ENCODE assay signal across 8 mouse cellular contexts in the genomic region with DNA sequence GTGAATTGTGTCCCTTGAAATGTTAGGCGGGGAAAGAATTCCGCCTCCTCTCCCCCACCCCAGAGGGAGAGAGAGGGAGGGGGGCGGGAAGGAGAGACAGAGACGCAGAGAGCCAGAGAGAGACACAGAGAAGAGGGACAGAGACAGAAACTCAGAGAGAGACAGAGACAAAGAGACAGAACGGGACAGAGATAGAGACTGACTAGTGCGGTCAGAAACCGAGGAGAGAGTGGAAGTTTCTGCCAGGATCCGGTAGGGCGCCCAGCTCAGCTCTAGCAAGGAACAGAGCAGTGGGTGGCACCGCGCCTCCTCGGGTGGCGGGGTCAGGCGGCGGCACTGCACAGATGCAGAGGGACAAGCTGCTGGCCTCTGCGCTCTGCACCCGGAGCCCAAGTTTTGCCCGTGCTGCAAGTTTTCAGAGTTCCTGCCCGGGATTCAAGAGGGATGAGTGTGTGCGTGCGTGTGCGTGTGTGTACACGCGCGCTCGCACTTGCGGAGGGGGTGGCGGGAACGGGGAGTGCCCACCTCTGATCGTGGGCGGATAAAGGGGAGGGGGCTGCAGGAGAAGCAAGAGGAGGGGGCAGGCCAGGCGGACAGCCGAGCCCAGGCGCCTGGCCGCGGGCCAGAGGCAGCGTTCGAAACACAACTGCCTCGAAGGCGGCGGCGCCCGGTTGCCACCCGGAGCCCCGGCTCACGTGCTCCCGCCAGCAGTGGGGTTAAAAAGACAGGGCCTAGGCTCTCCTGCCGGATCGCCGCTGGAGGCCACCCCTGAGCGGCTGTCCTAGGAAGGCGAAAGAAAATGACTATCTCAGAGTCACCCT. TPM values are rescaled to one million over a fixed set of nuclear protein-coding genes. Genes with fewer than 3 reads are reported as not detected.
DNase-seq lines count a peak whose midpoint lies in the region; ATAC-seq and TF ChIP-seq lines count a peak whose summit lies in the region.

No protein-coding gene starts in this region.

- no peak for TF ChIP-seq CTCF in spleen, adult 2 months (IDR thresholded peaks at IDR 0.05; ENCODE audit: extremely low read depth, insufficient read depth, insufficient read length, insufficient replicate concordance)

- DNase-seq in spleen, adult 2 months (ENCODE audit: low read depth in 1 of 2, low spot score in 2 of 2), result no peak
- DNase-seq in spleen, postnatal 36 days (ENCODE audit: low spot score in 2 of 2), result no peak
- peak; percentile 83 for DNase-seq in embryo, embryonic 10.5 days (ENCODE audit: low spot score)
- DNase-seq in heart, postnatal 10 days, result peak; percentile 35 to 43
- DNase-seq in limb, embryonic 11.5 days (ENCODE audit: low spot score), result peak; percentile 88
- DNase-seq in left cerebral cortex, postnatal 25 days (ENCODE audit: low spot score in 2 of 2), result no peak
- no peak for DNase-seq in layer of hippocampus, postnatal 14 days (ENCODE audit: low spot score in 2 of 2)

- H3K9ac ChIP-seq in limb, embryonic 11.5 days (ENCODE audit: low read length), result peak overlapping the region; percentile 100
- peak overlapping the region; percentile 76 for H3K9ac ChIP-seq in midbrain, embryonic 13.5 days (replicated peaks)

- ATAC-seq in limb, embryonic 11.5 days (ENCODE audit: insufficient number of reproducible peaks, low FRiP score, low TSS enrichment, low read depth), result peak; percentile 75
- ATAC-seq in midbrain, embryonic 13.5 days, result peak; percentile 57

- peaks cover 26% of the 10 kb centered on the region for H3K27me3 ChIP-seq in spleen, adult 2 months (ENCODE audit: control insufficient read depth, insufficient read depth, low read length)
- H3K27me3 ChIP-seq in limb, embryonic 11.5 days (ENCODE audit: control insufficient read depth, insufficient read depth, low read length), result no peaks in the 10 kb centered on the region
- H3K27me3 ChIP-seq in midbrain, embryonic 13.5 days, result peaks cover 43% of the 10 kb centered on the region

- H3K4me2 ChIP-seq in limb, embryonic 11.5 days (ENCODE audit: low read depth, severe bottlenecking), result peak overlapping the region; percentile 90
- H3K4me2 ChIP-seq in midbrain, embryonic 13.5 days (replicated peaks), result peak overlapping the region; percentile 97

- WGBS in spleen, adult 2 months, result 1% methylated on average over 50 of the region's 52 CpGs
- under 1% methylated on average over 51 of the region's 52 CpGs for WGBS in limb, embryonic 11.5 days
- under 1% methylated on average over 51 of the region's 52 CpGs for WGBS in midbrain, embryonic 13.5 days

- peaks cover 12% of the 10 kb centered on the region for H3K4me1 ChIP-seq in spleen, adult 2 months (ENCODE audit: control insufficient read depth, insufficient read depth, insufficient read length)
- peaks cover 6% of the 10 kb centered on the region; the same call in 1 of the 2 replicates for H3K4me1 ChIP-seq in limb, embryonic 11.5 days (ENCODE audit: control insufficient read depth, insufficient read depth, low read length)
- H3K4me1 ChIP-seq in midbrain, embryonic 13.5 days (replicated peaks), result peaks cover 44% of the 10 kb centered on the region

- intact Hi-C loops in heart, postnatal 10 days (cut with DNase I), result loop anchor here (5.0 kb wide), 3 partner anchors 49 to 226 kb away; no protein-coding TSS in a partner anchor
- intact Hi-C loops in left cerebral cortex, postnatal 25 days (cut with DNase I), result loop anchor here (5.0 kb wide), 1 partner anchor 76 kb away; no protein-coding TSS in a partner anchor

- no peaks in the 10 kb centered on the region for H3K36me3 ChIP-seq in spleen, adult 2 months (ENCODE audit: control insufficient read depth, insufficient read depth, low read length)
- H3K36me3 ChIP-seq in limb, embryonic 11.5 days (ENCODE audit: control insufficient read depth, insufficient read depth, low read length), result no peaks in the 10 kb centered on the region
- H3K36me3 ChIP-seq in midbrain, embryonic 13.5 days, result no peaks in the 10 kb centered on the region

- H3K4me3 ChIP-seq in spleen, adult 2 months (ENCODE audit: extremely low read depth, insufficient read depth, insufficient read length), result peak overlapping the region; percentile 2; the same call in 1 of the 2 replicates
- peak overlapping the region; percentile 99 for H3K4me3 ChIP-seq in limb, embryonic 11.5 days (ENCODE audit: low read depth, low read length)
- peak overlapping the region; percentile 70 for H3K4me3 ChIP-seq in midbrain, embryonic 13.5 days (replicated peaks)

- TF ChIP-seq POLR2A in spleen, adult 2 months (IDR thresholded peaks at IDR 0.05; ENCODE audit: low read depth, low read length), result no peak

- no peak overlapping the region for H3K27ac ChIP-seq in spleen, adult 2 months (ENCODE audit: insufficient read depth, low read length)
- peak overlapping the region; percentile 99 for H3K27ac ChIP-seq in limb, embryonic 11.5 days (replicated peaks; ENCODE audit: low read depth, low read length)
- H3K27ac ChIP-seq in midbrain, embryonic 13.5 days, result peak overlapping the region; percentile 58

- no peaks in the 10 kb centered on the region for H3K9me3 ChIP-seq in limb, embryonic 11.5 days (ENCODE audit: control insufficient read depth, low read length)
- H3K9me3 ChIP-seq in midbrain, embryonic 13.5 days, result no peaks in the 10 kb centered on the region

RNA-seq across cellular contexts. Expression of a gene that starts 0.5 kb away (rescaled TPM):
- polyA plus RNA-seq in spleen, adult 2 months (2012; rRNA removed), result 0.02 TPM in 1 of 2 replicates, not detected in the other
- total RNA-seq in heart, postnatal 10 days (2021), result under 1 TPM; 0.26 to 0.30 TPM
- polyA plus RNA-seq in limb, embryonic 11.5 days (2014; fragmentation: Nextera tagmentation; extraction: Ambion mirVana), result 179 and 195 TPM in 2 replicates
- 3.6 and 4.2 TPM in 2 replicates for polyA plus RNA-seq in midbrain, embryonic 13.5 days (2015; fragmentation: Nextera tagmentation; extraction: Ambion mirVana)
- total RNA-seq in left cerebral cortex, postnatal 25 days (2021), result under 1 TPM in 1 of 2 experiments, not detected in 1; 0.21 TPM
- under 1 TPM; 0.10 to 0.12 TPM for total RNA-seq in layer of hippocampus, postnatal 14 days (2021)

Comparison
In these comparisons a context has a peak if more than half of its experiments do, and no peak if none do; other contexts are left out.
1. DNase-seq: peak in embryo, embryonic 10.5 days (single experiment), heart, postnatal 10 days (2 of 2) and limb, embryonic 11.5 days (single experiment); none in spleen, adult 2 months (0 of 2), spleen, postnatal 36 days (0 of 2), left cerebral cortex, postnatal 25 days (0 of 2) and layer of hippocampus, postnatal 14 days (0 of 2).
2. H3K4me3 ChIP-seq: peak in every context shown above with its lines; median percentile 99 in limb, embryonic 11.5 days; 70 in midbrain, embryonic 13.5 days; 2 in spleen, adult 2 months.